Comparison of ENCODE assay signal across 8 mouse cellular contexts in the genomic region with DNA sequence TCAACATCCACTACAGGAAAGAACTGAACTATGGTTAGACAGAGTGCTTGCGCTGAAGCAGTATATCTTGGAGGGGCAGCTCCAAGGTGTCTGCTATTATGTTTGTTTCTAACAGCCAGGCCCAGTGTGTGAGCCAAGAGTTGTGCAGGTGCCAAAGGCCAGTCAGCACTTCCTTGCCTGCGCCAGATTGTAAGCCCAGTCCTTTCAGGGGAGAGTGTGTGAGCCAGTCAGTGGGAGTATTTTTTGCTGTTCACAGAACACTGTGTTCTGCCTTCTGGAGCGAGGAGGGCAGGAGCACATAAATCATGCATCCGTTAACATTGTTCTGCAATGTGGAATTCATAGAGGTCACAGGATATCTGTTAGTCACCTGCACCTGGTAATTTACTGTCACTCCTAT.
DNase-seq lines count a peak whose midpoint lies in the region; ATAC-seq and TF ChIP-seq lines count a peak whose summit lies in the region.

No protein-coding gene starts in this region.

- DNase-seq in heart, adult 18-20 months, result peak; percentile 80 to 86
- DNase-seq in cerebellum, adult 2 months, result peak; percentile 94 to 99
- peak; percentile 75 for DNase-seq in heart, embryonic 10.5 days (ENCODE audit: low spot score)
- DNase-seq in kidney, postnatal 36 days, result peak; percentile 77
- DNase-seq in ovary, adult 18-20 months (ENCODE audit: low spot score), result peak; percentile 69
- no peak for DNase-seq in adipocyte (ENCODE audit: low spot score)

- H3K27ac ChIP-seq in heart, embryonic 12.5 days (ENCODE audit: poor library complexity, severe bottlenecking), result no peak overlapping the region
- no peak overlapping the region; the same call in 1 of the 2 replicates for H3K27ac ChIP-seq in cerebellum, adult 2 months (ENCODE audit: insufficient read depth, low read length)
- no peak overlapping the region for H3K27ac ChIP-seq in heart, embryonic 10.5 days
- H3K27ac ChIP-seq in intestine, embryonic 16.5 days (ENCODE audit: low read length), result no peak overlapping the region

- H3K4me1 ChIP-seq in heart, embryonic 12.5 days (replicated peaks), result no peaks in the 10 kb centered on the region; the same call in 1 of the 2 replicates
- H3K4me1 ChIP-seq in cerebellum, adult 2 months (ENCODE audit: control insufficient read depth, insufficient read depth, low read length), result peaks cover 25% of the 10 kb centered on the region
- no peaks in the 10 kb centered on the region for H3K4me1 ChIP-seq in heart, embryonic 10.5 days
- H3K4me1 ChIP-seq in intestine, embryonic 16.5 days (ENCODE audit: control insufficient read depth, insufficient read depth, low read length), result no peaks in the 10 kb centered on the region

- no peak overlapping the region for H3K4me3 ChIP-seq in heart, embryonic 12.5 days
- H3K4me3 ChIP-seq in cerebellum, adult 2 months (replicated peaks; ENCODE audit: insufficient read depth, low read depth, low read length), result no peak overlapping the region
- H3K4me3 ChIP-seq in heart, embryonic 10.5 days, result no peak overlapping the region
- H3K4me3 ChIP-seq in intestine, embryonic 16.5 days (ENCODE audit: low read length), result no peak overlapping the region

- H3K9ac ChIP-seq in heart, embryonic 12.5 days, result no peak overlapping the region
- no peak overlapping the region for H3K9ac ChIP-seq in intestine, embryonic 16.5 days (ENCODE audit: low read depth, low read length)

- no peak; the same call in 1 of the 2 replicates for TF ChIP-seq POLR2A in cerebellum, adult 2 months (IDR thresholded peaks at IDR 0.05; ENCODE audit: borderline replicate concordance, insufficient read depth, low read length)

- no peaks in the 10 kb centered on the region for H3K27me3 ChIP-seq in heart, embryonic 12.5 days (replicated peaks)
- no peaks in the 10 kb centered on the region for H3K27me3 ChIP-seq in cerebellum, adult 2 months (ENCODE audit: control insufficient read depth, insufficient read depth, low read length)
- no peaks in the 10 kb centered on the region for H3K27me3 ChIP-seq in heart, embryonic 10.5 days (ENCODE audit: insufficient read depth, poor library complexity, severe bottlenecking)
- H3K27me3 ChIP-seq in intestine, embryonic 16.5 days (replicated peaks; ENCODE audit: control insufficient read depth, insufficient read depth, low read length), result no peaks in the 10 kb centered on the region

- no peaks in the 10 kb centered on the region for H3K36me3 ChIP-seq in heart, embryonic 12.5 days
- H3K36me3 ChIP-seq in heart, embryonic 10.5 days, result no peaks in the 10 kb centered on the region
- H3K36me3 ChIP-seq in intestine, embryonic 16.5 days (ENCODE audit: control insufficient read depth, insufficient read depth, low read length), result no peaks in the 10 kb centered on the region

- no peak for ATAC-seq in heart, embryonic 12.5 days (ENCODE audit: insufficient number of reproducible peaks, low FRiP score)
- no peak for ATAC-seq in intestine, embryonic 16.5 days

- no peak overlapping the region for H3K4me2 ChIP-seq in heart, embryonic 12.5 days
- H3K4me2 ChIP-seq in intestine, embryonic 16.5 days (ENCODE audit: low read depth, low read length), result no peak overlapping the region

- TF ChIP-seq CTCF in cerebellum, adult 2 months (IDR thresholded peaks at IDR 0.05; ENCODE audit: borderline replicate concordance, insufficient read depth, low read depth, low read length), result no peak

- no peaks in the 10 kb centered on the region for H3K9me3 ChIP-seq in heart, embryonic 12.5 days (replicated peaks)
- no peaks in the 10 kb centered on the region for H3K9me3 ChIP-seq in heart, embryonic 10.5 days
- no peaks in the 10 kb centered on the region for H3K9me3 ChIP-seq in intestine, embryonic 16.5 days (ENCODE audit: control insufficient read depth, low read length)

- 58% methylated on average over 4 of the region's 4 CpGs for WGBS in heart, embryonic 12.5 days
- WGBS in cerebellum, adult 2 months, result 4% methylated on average over 4 of the region's 4 CpGs
- WGBS in heart, embryonic 10.5 days, result 82% methylated on average over 4 of the region's 4 CpGs
- 54% methylated on average over 4 of the region's 4 CpGs for WGBS in intestine, embryonic 16.5 days
